Mouse (Mus musculus) heart, postnatal 36 days (tissue): ENCODE data around the gene Sema4a. TPM values are rescaled to one million over a fixed set of nuclear protein-coding genes. Genes with fewer than 3 reads are reported as not detected.
A peak's percentile ranks its signal among the peaks of the same experiment; 100 is the strongest.

Source experiments
- DNase-seq, 2 experiments: peaks; one replicate each; pipeline ENCODE4 v3.0.0; 2021 to 2022
- intact Hi-C: fragments of 180-260 bp; cut with DNase I; formaldehyde crosslinking; loops from one replicate; pipeline ENCODE4 v1.15.1; 2025
- microRNA-seq, 2 experiments: library from miRNA; unstranded; fragments of <30 nt; microRNA quantifications; one replicate each; pipeline ENCODE4 v1.2.0; 2021; ENCODE audit warnings: borderline number of aligned reads in 2 of 2
- total RNA-seq, 2 experiments: library from RNA; stranded (reverse); gene quantifications; 2 replicates each; pipeline ENCODE4 v1.2.3; 2021

Gene Sema4a
- total RNA-seq, 2 experiments from 2014 or later = 3.1 to 3.6 TPM

GRCm38 (mm10) chr3:88409741-88410644 lies 51.0 kb downstream of the Sema4a start, which contains the start of gene Pmf1:
TSS of gene Pmf1 (minus strand) at chr3:88410331.
- intact Hi-C loops = loop anchor here (2.0 kb wide), 2 partner anchors 15 to 67 kb away; partner anchors contain the start of gene Slc25a44
- peak; percentile 92 to 95 for DNase-seq

GRCm38 (mm10) chr3:88408953-88409352 lies 52.0 kb downstream of the Sema4a start:
- DNase-seq = no peak
- intact Hi-C loops = loop anchor here (2.0 kb wide), 1 partner anchor 68 kb away; no protein-coding TSS in a partner anchor

GRCm38 (mm10) chr3:88407529-88407928 lies 53.5 kb downstream of the Sema4a start:
- no peak for DNase-seq
- intact Hi-C loops = loop anchor here (1.0 to 2.0 kb wide), 2 partner anchors 60 to 119 kb away; no protein-coding TSS in a partner anchor

GRCm38 (mm10) chr3:88407090-88407489 lies 53.9 kb downstream of the Sema4a start:
- DNase-seq = peak; percentile 59 to 65
- intact Hi-C loops = loop anchor here (1.0 to 2.0 kb wide), 2 partner anchors 60 to 120 kb away; no protein-coding TSS in a partner anchor

GRCm38 (mm10) chr3:88403522-88404230 lies 57.3 kb downstream of the Sema4a start:
- intact Hi-C loops = no loop called here
- no peak for DNase-seq

- intact Hi-C loops = no loop called here
- no peak for DNase-seq
Observed at GRCm38 (mm10) chr3:88398666-88399065, 62.3 kb downstream of the Sema4a start.

GRCm38 (mm10) chr3:88395742-88396141 lies 65.2 kb downstream of the Sema4a start:
- DNase-seq = no peak
- intact Hi-C loops = no loop called here

- intact Hi-C loops = no loop called here
- DNase-seq = no peak
Observed at GRCm38 (mm10) chr3:88395288-88395687, 65.7 kb downstream of the Sema4a start.

GRCm38 (mm10) chr3:88393776-88394375 lies 67.1 kb downstream of the Sema4a start:
- intact Hi-C loops = no loop called here
- DNase-seq = no peak

Small RNAs within 50 kb of the gene (microRNA-seq; reads per million reads assigned to microRNA genes)
- gene Mir7011 = 0 to 0.67 reads per million in 2 experiments

Other genes starting within 250 kb of the Sema4a start
- not detected for gene Rhbg, start 206.5 kb downstream of the Sema4a start, total RNA-seq
- under 1 TPM; 0.33 to 0.43 TPM for gene Gm38392, start 174.0 kb downstream of the Sema4a start, total RNA-seq
- 1 to 10 TPM; 5.2 to 6.8 TPM for gene Tsacc, start 164.2 kb downstream of the Sema4a start, total RNA-seq
- 100 to 1,000 TPM; 164 to 174 TPM for gene Cct3, start 164.1 kb downstream of the Sema4a start, total RNA-seq
- gene Glmp, start 136.2 kb downstream of the Sema4a start, total RNA-seq = 10 to 100 TPM; 87.9 to 88.4 TPM
- 1 to 10 TPM; 1.1 to 2.1 TPM for gene Tmem79, start 125.0 kb downstream of the Sema4a start, total RNA-seq
- 10 to 100 TPM; 38.7 to 42.7 TPM for gene Smg5, start 124.9 kb downstream of the Sema4a start, total RNA-seq
- gene Paqr6, start 96.6 kb downstream of the Sema4a start, total RNA-seq = 1 to 10 TPM in 1 of 2 experiments, under 1 TPM in 1; 0.46 to 1.2 TPM
- not detected for gene Bglap3, start 88.4 kb downstream of the Sema4a start, total RNA-seq
- gene Bglap2, start 82.5 kb downstream of the Sema4a start, total RNA-seq = not detected
- not detected for gene Bglap, start 76.7 kb downstream of the Sema4a start, total RNA-seq
- gene Pmf1, start 50.9 kb downstream of the Sema4a start, total RNA-seq = 10 to 100 TPM; 14.5 to 18.3 TPM
- gene Slc25a44, start 36.0 kb downstream of the Sema4a start, total RNA-seq = 10 to 100 TPM; 11.6 to 15.6 TPM
- 100 to 1,000 TPM; 121 to 130 TPM for gene Lmna, start 48.8 kb upstream of the Sema4a start, total RNA-seq
- gene Mex3a, start 71.2 kb upstream of the Sema4a start, total RNA-seq = under 1 TPM; 0.22 to 0.58 TPM
- gene Rab25, start 87.1 kb upstream of the Sema4a start, total RNA-seq = not detected
- 10 to 100 TPM; 94.6 to 99.1 TPM for gene Lamtor2, start 91.9 kb upstream of the Sema4a start, total RNA-seq
- 10 to 100 TPM; 65.0 to 75.6 TPM for gene Ubqln4, start 92.6 kb upstream of the Sema4a start, total RNA-seq
- gene Ssr2, start 114.7 kb upstream of the Sema4a start, total RNA-seq = 10 to 100 TPM; 70.7 to 73.8 TPM
- 10 to 100 TPM; 42.2 to 51.1 TPM for gene Arhgef2, start 144.8 kb upstream of the Sema4a start, total RNA-seq
- gene Rxfp4, start 192.0 kb upstream of the Sema4a start, total RNA-seq = under 1 TPM in 1 of 2 experiments, not detected in 1; 0.22 TPM
- 10 to 100 TPM; 27.4 to 30.8 TPM for gene Khdc4, start 224.6 kb upstream of the Sema4a start, total RNA-seq